Mouse (Mus musculus): ENCODE measurements around the gene Gm48551.

Gene Gm48551

GRCm38 (mm10) chr10:81382039-81382438 lies 2.2 kb upstream of the Gm48551 start:
- DNase-seq (ENCODE audit: low spot score in 2 of 2), result no peak

GRCm38 (mm10) chr10:81384605-81384982 lies 328 bp downstream of the Gm48551 start:
- DNase-seq (ENCODE audit: low spot score in 2 of 2), result no peak

DNA sequence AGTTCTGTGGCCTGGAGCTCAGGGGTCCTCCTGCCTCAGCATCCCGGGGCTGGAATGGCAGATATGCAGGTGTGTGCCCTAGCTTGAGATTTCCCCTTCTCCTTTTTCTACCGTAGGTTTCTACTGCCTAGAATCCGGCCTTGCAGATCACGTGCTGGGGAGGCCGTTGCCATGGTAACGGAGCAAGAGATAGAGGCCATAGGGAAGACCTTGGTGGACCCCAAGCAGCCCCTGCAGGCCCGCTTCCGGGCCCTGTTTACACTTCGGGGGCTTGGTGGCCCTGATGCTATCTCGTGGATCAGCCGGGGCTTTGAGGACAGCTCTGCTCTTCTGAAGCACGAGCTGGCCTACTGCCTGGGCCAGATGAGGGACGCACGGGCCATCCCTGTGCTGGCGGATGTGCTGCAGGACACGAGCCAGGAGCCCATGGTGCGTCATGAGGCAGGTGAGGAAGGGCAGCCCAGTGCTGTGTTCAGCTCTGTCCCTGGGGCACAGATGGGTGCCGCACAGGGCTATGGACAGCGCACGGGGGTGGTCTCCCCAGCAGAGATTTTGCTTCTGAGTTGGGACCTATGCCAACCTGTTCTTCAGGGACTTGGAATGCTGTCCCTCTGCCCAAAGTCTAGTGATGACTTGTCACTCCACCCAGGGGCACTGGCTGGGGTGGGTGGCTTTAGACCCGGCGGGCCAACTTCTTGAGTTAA lies 1.5 kb downstream of the Gm48551 start:
- no peak for DNase-seq (ENCODE audit: low spot score in 2 of 2)

DNA sequence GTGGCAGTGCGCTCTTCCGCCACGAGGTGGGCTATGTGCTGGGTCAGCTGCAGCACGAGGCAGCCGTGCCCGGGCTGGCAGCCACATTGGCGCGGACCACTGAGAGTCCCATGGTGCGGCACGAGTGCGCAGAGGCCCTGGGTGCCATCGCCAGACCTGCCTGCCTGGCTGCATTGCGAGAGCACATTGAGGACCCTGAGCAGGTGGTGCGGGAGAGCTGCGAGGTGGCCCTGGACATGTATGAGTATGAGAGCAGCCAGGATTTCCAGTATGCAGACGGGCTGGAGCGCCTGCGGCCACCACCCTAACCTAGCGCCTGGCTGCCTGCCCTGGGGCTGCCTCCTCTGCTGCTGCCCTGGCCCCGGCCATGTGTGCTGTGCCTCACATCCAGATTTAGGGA lies 3.5 kb downstream of the Gm48551 start:
- no peak for DNase-seq (ENCODE audit: low spot score in 2 of 2)

GRCm38 (mm10) chr10:81388505-81389055 lies 4.3 kb downstream of the Gm48551 start, which contains the start of gene Gm48552:
Gm48552 (plus strand) TSS chr10:81389005.
- no peak for DNase-seq (ENCODE audit: low spot score in 2 of 2)

DNA sequence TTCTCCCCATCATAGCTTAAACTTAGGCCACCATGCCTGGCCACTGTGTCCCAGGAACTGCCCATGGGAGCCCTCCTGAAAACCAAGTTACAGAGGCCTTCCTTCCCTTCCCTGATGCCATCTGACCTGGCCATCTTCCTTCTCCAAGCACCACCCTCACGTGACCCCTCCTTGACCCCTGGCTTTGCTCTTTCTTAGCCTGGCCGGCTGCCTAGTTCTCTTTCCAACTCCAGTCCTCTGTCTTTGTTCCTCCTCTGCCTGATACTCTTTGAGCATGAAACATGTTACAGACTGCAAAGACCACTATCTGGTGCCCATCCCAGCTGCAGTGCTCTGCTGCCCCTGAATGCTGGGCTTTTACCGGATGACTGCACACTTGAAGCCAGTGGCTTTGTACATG lies 5.1 kb downstream of the Gm48551 start:
- no peak for DNase-seq (ENCODE audit: low spot score in 2 of 2)

DNA sequence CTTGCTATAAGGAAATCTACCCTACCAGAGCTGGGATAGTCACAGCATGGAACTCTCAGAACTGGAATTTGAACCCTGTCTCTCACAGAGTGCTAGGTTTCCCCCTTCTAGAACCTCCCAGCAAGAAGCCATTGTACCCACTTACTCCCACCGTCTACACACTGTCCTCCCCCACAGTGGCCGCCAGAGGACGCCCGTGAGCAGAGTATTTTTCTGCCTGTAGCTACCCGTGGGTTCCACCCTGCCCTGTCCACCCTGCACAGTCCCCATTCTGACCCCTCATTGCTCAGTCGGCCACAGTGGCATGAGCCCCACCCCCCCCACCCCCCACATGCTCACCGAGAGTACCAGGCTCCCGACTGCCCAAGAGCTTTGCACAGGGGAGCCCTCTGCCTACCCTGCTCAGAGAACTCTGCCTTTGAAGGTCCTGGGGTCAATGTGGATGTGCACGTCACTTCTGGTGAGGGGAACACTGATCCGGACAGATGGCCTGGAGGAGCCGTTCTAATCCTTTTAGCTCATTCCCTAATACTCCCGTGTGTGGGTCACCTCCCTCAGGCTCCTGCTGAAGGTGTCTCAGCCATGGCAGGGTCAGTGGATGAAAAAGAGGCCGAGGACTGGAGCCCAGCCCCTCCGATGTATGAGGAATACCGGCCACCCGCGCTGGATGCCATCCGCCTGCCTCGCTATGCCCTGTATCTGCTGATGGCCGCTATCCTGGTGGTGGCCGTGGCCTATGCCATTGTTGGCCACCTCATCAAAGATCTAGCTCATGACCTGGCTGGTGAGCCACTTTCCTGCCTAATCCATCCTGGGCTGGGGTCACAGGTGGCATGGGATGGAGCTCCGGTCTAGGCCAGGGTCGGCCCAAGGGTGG lies 5.8 kb downstream of the Gm48551 start:
- DNase-seq (ENCODE audit: low spot score in 2 of 2), result no peak

GRCm38 (mm10) chr10:81390678-81390965 lies 6.4 kb downstream of the Gm48551 start:
- DNase-seq (ENCODE audit: low spot score in 2 of 2), result no peak

GRCm38 (mm10) chr10:81392270-81392669 lies 8.0 kb downstream of the Gm48551 start:
- no peak for DNase-seq (ENCODE audit: low spot score in 2 of 2)

DNA sequence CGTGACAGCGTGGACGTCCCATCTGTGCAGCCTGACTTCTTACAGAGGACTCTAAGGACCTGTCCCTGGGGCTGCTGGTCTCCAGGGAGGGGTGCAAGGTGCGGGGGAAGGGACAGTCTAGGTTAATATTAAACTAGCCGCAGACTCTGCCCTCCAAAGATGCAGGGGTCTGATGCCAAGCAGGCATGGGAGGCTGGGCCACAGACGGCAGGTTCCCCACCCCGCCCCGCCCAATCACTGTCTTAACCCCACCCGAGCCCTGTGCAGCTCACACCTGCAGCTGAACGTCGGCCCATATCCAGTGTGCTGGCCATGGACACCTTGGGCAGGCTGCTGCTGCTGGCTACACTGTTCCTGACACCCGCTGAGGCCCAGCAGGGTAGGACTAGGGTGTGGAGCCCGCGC lies 8.5 kb downstream of the Gm48551 start, which contains the start of gene Smim24:
Gene Smim24, plus strand, starts transcription at position 271 of the 405 bp plus-strand sequence.
- no peak for DNase-seq (ENCODE audit: low spot score in 2 of 2)

- no peak for DNase-seq (ENCODE audit: low spot score in 2 of 2)
Observed at GRCm38 (mm10) chr10:81393456-81394063, 9.3 kb downstream of the Gm48551 start.

DNA sequence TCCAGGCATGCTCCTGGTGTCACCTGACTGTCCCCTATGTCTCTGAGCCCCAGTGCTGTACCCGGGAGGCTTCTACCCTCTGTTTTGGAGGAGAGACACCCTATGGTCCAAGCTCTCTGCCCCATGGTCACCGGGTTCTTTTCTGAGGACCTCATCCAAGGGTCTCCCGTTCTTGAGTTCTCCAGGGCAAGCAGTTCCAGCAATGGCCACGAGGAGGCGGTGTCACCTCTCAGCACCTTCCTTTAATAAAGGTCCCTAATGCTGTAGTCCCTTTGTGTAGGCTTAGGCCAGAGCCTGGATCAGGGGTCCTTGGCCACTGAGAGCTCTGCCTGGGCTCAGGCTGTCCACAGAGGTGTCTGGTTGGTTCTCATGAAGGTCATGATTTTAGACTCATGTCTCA lies 10.9 kb downstream of the Gm48551 start:
- no peak for DNase-seq (ENCODE audit: low spot score in 2 of 2)

- no peak for DNase-seq (ENCODE audit: low spot score in 2 of 2)
Observed at GRCm38 (mm10) chr10:81395865-81396264, 11.6 kb downstream of the Gm48551 start.

GRCm38 (mm10) chr10:81396749-81397148 lies 12.5 kb downstream of the Gm48551 start:
- DNase-seq (ENCODE audit: low spot score in 2 of 2), result no peak

GRCm38 (mm10) chr10:81399296-81399695 lies 15.0 kb downstream of the Gm48551 start:
- DNase-seq (ENCODE audit: low spot score in 2 of 2), result no peak

DNA sequence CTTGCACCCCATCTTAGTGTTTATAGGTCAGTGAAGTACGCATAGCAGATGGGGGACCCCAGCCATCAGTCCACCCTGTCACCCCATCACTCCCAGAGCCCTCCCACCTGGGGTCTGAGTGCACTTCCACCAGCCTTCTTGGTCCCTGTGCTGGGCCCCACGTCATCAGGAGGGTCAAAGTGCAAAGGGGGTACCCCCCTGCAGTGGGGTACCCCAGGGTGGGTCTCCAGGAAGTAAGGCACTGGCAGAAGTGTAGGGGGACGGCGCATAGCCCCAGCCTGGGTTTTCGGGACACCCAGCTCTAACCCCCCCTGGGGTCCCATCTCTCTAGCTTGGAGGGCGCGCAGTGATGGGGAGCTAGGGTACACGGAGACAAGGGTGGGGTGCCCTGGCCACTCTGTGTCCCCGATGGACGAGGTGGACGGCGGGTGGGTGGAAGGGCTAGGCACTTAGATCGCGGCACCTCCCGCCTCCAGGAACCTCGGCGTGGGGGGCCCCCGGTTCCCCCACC lies 15.6 kb downstream of the Gm48551 start:
- no peak for DNase-seq (ENCODE audit: low spot score in 2 of 2)

GRCm38 (mm10) chr10:81400371-81401204 lies 16.3 kb downstream of the Gm48551 start:
- DNase-seq (ENCODE audit: low spot score in 2 of 2), result no peak

DNA sequence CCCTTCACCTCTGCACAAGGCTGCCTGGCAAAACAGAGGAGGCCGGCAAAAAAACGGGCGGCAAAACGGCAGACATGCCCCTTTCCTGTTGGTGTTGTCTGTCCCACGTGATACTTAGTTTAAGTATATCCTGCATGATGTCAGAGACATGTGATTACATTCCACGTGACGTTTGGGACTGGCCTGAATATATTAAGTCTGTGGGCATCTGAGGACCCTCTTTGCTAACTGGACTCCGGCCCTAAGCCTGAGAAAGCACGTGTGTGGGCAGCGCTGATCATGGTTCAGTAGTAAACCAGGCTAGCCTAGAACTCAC lies 16.9 kb downstream of the Gm48551 start:
- DNase-seq (ENCODE audit: low spot score in 2 of 2), result no peak

GRCm38 (mm10) chr10:81401521-81402226 lies 17.4 kb downstream of the Gm48551 start:
- DNase-seq (ENCODE audit: low spot score in 2 of 2), result peak in 1 of 2 experiments; percentile 50

DNA sequence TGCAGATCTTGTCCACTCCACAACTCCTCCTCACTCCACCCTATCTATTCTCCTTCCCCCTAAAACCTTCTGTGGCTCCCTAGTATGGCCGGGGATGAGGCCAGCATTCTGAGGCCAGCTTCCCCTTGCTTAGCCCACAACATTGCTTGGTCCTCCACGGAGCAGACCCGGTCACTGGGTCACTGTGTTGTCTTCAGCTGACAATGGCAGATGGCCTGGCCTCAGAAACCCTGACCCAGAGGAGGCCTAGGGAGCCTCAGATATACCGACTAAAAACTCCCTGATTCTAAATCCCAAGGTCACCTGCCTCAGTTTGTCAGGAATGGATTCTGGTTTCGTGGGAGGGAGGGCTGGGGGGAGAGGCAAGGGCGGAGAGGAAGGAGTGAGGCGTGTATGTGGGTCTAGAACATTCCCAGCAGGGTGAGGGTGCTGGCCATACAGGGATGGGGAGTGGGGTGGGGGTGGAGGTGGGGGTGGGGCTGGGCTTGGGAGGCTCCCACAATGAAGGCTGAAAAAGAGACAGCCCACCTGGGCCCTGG lies 18.0 kb downstream of the Gm48551 start:
- DNase-seq (ENCODE audit: low spot score in 2 of 2), result no peak
